Mouse (Mus musculus): ENCODE data around the gene Polr3c.
"Not testable (repeated sequence)": the region's sequence is repeated elsewhere in the genome, so short reads cannot be mapped to it uniquely, and the experiment has no call there.

Gene Polr3c

DNA sequence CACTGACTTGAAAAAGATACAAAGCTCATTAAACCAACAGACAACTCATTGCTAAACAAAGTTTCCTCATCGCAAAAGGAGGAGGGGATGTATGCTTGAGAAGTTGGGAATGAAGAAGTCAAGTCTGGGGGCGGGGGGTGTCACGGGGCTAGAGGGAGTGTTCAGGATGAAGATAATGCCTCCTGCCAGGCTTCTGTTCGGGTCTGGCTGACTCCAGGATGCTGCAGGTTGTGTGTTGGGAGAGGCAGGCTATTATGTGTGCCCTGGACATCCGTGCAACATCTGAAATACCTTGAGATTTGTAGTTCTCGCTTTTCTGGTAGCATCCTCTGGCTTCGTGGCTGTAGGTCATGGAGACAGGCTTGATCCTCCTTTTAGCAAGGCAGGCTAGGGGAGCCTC is 49.0 kb downstream of the Polr3c start:
- no peak for DNase-seq (ENCODE audit: low spot score in 2 of 2)

DNA sequence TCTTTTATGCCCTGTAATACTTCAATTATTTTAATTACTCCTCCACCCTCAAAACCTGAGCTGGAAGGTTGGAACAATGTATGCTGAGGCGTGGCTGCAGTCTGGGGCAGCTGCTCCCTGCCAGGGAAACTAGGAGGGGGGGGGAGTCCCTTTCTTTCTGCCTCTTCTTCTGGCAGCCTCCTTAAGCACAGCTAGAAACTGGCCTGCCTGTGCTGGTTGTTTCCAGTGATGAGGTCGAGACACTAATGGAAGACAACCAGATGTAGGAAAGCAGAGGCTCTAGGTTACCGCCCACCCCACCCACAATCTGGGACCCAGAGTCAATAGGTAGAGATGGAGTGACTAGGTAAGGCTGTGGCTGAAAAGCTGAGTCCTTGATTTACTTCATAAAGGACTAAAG is 51.7 kb downstream of the Polr3c start:
- no peak for DNase-seq (ENCODE audit: low spot score in 2 of 2)

DNA sequence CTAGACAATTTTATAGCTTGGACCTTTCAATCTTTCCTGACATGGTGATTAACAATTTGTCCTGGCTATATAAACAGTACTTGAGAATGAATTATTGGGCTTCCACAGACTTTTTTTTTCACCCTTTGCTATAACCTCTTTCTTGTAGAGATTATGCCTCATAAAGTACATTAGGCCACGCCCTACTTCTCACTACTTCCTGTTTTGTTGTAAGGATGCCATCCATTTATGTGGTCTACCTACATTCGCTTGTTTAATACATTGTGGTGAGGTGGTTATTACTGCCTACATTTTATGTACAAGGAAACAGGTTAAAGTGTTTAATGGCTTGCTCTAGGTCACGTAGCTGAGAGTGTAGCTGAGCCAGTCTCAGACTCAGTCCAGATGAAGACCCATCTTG is 52.3 kb downstream of the Polr3c start:
- no peak for DNase-seq (ENCODE audit: low spot score in 2 of 2)

DNA sequence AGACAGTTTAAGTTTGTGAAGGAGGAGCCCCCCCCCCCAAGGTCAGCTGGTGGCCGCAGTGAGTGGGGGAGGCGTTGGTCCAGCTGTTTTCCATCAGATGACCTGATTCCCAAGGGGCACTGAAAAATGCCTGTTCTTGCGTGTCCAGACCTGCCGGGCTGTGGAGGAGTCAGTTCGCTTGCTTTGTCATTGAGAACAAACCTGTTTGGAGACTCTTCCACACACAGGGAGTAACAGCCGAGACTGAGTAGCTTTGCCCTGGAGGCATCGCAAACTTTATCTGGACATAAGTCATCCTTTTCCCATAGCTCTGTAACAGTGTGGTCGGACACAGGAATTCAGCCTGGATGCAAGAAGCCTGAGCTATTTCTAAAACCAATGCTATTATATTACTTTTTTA is 53.0 kb downstream of the Polr3c start:
- DNase-seq (ENCODE audit: low spot score in 2 of 2), result no peak

DNA sequence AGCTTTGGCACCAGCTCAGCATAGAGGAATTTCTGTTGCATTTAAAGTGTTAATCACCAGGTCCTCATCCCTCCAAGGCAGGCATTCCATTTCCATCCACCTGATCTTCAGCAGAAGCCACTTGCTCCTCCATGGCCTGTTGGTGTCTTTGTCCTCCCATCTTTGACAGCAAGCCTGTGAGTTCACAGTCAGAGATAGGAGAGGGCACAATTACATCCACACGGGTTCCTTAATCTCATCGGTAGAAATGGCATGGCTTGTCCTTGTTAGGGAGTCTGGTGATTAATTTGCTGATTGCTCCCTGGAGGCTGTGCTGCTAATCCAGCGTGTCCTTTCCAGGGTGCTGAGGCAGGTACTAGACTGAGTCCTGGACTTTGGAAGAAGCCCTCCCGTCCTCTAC is 53.9 kb downstream of the Polr3c start:
- no peak for DNase-seq (ENCODE audit: low spot score in 2 of 2)

DNA sequence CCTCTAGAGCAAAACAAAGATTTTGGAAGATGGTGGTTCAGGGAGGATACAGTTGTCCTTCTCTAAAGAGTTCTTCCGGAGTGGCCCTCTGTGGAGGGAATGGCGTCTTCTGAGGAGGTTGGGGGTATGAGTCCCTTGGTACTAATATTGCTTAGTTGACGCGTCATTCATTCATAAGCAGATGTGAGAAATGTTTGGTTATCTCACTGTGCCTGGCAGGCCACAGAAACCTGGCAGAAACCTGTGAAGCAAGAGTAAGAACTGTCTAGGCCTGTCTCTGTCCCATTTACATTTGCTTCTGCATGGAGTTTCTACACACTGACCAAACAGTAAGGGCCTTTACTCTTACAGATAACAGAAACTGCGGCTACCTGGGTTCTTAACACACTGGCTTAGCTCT is 55.9 kb downstream of the Polr3c start:
- no peak for DNase-seq (ENCODE audit: low spot score in 2 of 2)

DNA sequence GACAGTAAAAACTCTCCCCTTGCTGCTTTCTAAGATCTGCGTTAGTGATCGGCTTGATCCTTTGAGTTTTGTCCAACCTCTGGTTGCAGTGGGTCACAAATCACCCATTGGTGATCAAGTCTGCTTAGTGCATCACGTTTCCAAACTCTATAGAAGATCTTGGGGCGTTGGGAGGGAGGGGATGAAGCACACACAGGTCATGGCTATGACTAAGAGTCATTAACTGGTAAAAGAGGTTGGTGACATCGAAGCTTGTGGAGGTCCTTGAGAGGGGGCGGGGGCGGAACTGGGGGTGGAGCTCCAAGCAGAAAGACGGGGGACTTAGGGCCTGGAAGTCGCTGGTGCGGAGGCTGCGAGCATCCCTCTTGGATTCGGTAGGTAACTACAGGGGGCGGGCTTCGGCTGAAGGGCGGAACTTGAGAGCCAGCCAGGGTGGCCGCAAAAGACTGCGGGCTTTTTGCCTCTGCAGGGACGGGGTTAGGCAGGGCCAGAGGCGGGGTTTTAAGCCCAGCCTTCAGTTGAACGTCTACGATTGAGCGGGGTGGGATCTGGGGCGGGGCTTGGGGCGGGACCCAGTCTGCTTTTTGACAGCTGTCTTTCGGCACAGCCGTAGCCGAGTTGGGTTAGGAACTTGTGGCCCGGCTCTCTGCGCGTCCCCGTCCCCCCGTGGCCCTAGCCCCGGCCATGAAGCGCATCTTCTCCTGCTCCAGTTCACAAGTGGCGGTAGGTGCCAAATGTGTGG is 57.5 kb downstream of the Polr3c start, which contains the start of gene Ankrd35:
Ankrd35 (plus strand) TSS at position 405 of the 742 bp plus-strand sequence.
- peak; percentile 80 for DNase-seq (ENCODE audit: low spot score in 2 of 2)

DNA sequence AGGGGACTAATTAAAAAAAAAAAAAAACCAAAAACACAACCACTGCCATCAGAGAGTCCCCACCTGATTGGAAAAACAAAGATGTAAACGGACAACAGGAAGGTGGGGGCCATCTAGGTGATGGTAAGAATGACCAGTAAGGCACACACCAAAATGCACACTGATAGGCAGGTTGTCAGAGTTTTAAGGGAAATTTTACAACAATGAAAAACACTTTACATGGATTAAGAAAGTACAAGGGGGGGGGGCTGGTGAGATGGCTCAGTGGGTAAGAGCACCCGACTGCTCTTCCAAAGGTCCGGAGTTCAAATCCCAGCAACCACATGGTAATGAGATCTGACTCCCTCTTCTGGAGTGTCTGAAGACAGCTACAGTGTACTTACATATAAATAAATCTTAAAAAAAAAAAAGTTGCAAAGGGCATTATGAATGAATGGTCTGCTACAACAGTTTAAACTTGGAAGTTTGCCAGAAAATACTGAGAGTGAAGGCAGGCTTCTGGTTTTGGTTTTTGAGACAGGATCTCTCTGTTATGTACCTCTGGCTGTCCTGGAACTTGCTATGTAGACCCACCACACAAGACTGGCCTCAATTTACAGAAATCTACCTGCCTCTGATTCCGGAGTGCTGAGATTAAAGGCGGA is 58.9 kb downstream of the Polr3c start:
- DNase-seq (ENCODE audit: low spot score in 2 of 2), result no peak

DNA sequence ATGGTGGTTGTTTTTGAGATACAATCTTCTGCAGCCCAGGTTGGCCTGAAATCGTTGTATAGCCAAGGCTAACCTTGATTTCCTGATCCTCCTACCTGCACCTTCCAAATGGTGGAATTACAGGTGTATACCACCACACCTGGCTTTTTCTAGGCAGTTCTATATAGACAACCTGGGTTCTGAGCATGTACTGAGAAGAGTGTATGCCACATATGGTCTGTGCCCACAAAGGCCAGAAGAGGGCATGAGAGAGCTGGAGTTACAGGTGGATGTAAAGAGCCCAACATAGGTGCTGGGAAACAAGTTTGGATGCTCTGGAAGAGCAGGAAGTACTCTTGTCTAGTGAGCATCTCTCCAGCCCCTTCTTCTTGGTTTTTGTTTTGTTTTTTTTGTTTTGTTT is 60.1 kb downstream of the Polr3c start:
- DNase-seq (ENCODE audit: low spot score in 2 of 2), result no peak

DNA sequence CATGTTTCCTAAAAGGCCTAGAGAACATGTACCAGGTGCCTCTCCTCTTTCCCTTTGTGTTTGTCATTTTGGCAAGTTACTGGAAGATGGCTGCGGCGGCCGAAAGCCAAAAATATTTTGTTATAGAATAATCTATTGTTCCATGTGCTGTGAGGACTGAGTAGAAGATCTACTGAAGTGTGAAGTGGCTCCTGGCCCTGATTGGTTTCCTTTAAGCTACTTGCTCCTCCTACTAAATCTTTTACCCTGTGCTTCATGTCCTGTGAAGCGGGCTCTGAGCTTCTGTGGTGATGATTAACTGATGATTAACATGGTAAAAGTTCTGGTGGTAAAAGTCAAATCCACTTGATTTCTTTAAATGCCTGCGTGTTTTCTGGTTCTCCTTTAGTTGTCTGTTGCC is 60.5 kb downstream of the Polr3c start:
- no peak for DNase-seq (ENCODE audit: low spot score in 2 of 2)

DNA sequence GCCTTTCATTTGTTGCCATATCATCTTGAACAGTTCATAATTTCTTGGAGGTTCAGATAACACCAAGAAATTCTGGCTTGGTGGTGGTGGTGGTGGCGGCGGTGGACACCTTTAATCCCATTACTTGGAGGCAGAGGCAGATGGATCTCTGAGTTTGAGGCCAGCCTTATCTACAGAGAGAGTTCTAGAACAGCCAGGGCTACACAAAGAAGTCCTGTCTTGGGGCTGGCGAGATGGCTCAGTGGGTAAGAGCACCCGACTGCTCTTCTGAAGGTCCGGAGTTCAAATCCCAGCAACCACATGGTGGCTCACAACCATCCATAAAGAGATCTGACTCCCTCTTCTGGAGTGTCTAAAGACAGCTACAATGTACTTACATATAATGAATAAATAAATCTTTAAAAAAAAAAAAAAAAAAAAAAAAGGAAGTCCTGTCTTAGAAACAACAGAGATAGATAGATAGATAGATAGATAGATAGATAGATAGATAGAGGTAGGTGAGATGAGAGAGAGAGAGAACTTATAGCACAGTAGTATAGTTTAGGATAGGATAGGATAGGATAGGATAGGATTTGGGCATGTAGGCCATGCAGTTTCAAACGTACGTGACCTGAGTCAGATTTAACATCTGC is 61.6 kb downstream of the Polr3c start:
- DNase-seq (ENCODE audit: low spot score in 2 of 2), result not testable (repeated sequence)

DNA sequence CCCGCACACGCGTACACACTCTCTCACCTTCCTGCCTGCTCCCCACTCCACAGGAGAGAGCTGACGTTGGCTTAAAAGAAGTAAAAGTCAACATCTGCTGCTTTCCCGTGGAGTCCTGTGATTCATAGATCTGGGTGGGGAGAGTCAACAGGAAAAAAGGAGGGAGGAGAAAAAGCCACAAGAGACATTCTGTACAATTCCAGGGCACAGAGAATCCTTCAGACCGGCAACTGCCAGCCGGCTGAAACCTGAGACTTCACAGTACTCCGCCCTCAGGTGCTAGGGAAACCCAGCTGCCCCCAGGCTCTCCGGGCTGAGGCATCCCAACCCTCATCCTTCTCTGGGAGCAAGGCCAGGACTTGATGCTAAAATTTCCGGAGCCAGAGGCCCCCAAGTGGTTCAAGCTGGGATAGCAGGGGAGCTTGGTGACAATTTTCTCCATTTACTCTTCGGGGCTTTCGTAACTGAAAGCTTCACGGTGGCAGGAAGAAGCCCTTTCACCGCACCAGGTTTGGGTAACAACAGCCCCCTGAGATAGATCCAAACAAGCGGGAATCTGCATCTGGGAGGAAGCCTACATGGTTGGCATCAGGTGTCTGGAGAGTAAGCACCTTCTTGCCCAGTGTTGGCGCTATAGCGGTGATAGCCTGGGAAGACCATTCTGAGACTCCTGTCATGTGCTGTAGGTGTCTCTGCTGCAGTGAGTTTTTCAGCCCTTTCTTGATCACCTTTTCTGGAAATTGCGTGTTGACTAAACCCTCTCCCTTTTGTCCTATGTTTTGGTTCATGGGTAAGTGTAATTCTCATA is 63.8 kb downstream of the Polr3c start:
- DNase-seq (ENCODE audit: low spot score in 2 of 2), result peak; percentile 49 to 81

DNA sequence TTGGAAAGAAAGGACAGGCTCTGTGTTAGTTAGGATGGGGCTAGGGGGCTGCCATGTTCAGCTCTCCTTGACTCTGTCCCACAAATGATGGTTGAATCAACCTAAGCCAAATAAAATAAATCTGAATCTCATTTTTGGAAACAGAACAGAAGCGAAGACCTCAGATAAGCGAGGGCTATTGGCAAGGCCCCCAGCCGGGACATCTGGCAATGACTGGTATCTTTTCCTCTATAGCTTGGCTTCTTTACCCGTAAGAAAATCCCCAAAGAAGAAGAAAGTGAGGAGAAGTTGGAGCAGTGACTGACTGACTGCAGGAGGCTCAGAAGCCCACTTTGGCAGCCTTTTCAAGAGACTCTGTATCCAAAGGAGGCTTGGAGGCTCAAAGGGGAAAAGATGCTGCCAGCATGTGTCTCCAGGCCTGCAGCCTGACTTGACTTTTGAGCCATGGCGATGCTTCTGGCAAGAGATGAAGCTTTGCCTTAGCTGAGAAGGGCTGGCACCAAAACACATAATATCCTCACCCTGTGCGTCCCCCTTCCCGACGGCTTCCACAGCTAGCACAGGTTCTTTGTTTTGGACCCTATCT is 64.6 kb downstream of the Polr3c start:
- DNase-seq (ENCODE audit: low spot score in 2 of 2), result no peak
